Mouse (Mus musculus) embryo, embryonic 10 days (tissue): ENCODE measurements around the gene Nxph4.

Experiments used
- DNase-seq: peaks from one replicate; pipeline ENCODE4 v3.0.0-alpha.2; 2015; ENCODE audit warnings: low spot score

Gene Nxph4

DNA sequence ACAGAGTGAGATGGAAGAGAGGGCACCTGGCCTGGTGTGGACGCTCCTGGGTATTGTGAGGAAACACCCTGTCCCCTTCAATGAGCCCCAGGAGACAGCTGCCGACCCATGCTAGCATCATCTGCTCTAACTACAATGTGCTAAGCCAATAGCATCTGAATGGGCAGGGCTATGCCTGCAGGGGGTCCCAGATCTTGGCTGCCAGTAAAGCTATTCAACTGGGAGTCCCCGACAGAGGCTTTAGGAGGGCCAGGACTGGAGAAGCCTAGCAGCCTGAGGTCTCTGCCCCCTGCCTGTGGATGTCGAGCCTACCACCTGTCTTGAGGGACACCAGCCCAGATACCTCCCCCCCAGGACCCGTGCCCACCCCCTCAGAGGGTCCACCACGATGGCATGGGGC, 8.4 kb upstream of the Nxph4 start:
- no peak for DNase-seq

DNA sequence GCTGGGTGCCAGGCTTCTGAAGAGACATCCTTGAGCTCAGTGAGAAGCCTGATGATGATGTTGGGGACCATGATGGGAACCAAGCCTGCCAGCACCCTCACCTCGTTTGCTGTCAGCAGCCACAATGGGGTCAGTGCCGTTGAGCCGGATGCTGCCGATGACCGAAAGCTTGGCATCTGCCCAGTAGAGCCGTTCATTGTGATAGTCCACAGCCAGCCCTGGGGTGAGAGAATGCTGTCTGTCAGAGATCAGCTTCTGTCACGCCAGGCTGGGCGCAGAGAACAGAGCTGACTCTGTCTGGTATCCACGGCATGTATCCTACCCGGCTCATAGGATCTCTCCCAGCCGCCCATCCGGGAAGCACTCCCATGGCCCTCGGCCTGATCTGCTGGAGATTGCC, 7.7 kb upstream of the Nxph4 start:
- DNase-seq = no peak

DNA sequence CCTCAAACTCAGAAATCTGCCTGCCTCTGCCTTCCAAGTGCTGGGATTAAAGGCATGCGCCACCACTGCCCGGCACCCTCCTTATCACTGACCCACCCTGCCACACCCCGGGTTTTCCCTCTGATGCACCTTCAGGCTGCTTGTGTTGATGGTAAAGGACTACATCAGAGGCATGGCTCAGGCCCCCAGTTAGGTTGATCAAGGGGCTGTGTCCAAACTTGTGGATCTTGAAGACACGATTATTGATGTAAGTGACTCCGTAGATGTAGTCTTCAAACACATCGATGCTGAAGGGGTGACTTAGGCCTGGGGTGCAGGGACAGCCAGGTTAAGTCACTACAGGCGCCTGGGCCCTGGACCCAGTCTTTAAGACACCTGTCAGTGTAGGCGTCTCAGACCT, 7.2 kb upstream of the Nxph4 start:
- DNase-seq = no peak

DNA sequence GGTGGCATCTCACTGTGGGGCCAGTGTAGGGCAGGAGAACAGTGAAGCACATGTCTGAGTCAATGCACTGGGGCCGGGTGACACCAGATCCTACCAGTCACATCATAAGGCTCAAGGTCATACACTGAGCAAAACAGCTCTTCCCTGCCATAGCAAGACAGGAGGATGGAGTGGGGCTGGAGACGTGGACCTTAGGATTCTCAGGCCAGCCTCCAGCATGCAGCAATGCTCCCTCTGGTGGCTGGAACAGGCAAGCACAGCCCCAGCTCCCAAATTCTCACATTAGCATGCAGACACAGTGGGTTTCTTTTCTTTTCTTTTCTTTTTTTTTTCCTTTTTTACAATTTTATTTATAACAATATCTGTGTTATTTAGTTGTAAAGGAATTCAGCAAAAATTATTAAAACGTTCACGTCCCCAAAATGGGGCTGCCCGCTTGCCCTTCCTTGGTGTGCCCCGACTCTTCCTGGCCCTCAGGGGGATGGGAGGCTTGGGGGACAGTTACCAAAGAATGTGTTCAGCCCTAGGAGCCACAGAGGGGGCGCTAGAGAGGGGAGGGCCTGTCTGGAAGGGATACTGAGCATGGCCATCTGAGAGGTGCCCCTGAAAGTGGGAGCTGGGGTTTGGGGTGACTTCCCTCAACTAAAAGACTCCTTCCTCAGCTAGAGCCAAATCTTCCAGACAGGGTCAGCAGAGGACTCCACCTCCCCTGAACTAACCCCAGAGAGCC, 3.7 kb upstream of the Nxph4 start:
- peak; percentile 89 for DNase-seq

DNA sequence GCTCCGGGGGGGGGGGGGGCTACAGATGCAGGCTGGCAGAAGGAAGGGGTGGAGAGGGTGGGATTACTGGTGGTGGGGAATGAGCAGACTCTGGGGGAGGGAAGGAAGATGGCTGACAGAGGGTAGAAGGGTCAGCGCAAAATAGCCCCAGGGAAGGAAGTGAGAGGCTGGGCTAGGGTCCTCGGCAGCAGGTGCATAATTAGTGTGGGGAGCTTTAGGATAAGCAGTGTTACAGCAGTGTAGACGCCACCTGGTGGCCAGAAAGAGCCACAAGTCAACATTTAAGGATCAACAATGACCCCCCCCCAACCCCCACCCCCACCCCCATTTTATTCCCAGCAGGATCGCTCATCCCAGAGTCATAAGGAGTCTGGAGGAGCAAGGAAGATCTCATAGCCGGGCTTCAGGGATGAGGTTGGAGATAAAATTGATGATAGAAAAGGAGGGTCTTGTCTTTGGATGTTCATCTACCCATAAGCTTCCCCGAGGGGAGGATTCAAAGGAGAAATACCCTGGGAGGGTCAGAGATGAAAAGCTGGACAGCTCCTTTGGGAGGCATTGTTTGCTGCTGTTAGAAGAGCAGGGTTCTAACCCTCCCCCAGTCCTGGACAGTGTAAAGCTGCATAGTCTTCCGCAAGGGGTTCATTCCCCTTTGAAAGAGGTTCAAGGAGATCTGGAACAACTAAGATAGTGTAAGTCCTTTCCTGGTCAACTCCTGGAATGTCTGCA, 2.4 kb upstream of the Nxph4 start:
- DNase-seq = peak; percentile 76

DNA sequence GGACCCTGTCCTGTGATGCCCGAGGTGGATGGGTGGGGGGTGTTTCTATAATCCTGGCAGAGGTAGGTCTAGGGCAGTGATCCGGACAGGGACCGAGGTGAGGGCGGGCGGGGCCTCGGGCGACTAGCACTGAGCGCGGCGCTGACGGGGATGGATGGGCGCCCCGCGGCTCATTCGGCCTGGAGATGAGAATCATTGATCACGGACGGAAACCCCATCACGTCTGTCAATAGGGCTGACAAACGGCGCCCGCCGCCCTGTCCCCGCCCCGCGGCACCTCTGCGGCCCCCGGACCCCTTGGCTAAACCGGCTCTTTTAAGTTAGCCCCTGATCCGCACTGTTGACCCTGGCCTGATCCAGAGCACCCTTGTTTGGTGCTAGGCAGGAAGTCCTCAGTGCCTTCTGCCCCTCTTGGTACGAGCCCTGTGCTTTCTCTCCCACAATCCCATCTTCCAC, 598 bp upstream of the Nxph4 start:
- DNase-seq = no peak

DNA sequence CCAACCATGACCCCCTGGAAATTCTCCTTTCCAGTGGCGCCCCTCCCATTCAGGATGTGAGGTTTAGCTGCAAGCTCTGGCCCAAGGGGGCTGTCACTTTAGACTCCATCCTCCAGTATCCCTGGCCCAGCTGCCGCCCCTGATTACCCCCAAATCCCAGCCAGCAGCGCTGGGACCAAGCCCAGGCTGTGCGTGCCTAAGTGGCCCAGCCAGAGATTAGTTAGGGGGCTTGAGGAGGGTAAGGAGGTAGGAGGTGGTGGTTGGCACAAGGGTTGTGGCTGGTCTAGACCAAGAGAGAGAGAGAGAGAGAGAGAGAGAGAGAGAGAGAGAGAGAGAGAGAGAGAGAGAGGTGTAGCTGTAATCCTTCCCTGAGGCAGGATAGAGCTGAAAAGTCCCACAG, 2.8 kb downstream of the Nxph4 start:
- DNase-seq = no peak

DNA sequence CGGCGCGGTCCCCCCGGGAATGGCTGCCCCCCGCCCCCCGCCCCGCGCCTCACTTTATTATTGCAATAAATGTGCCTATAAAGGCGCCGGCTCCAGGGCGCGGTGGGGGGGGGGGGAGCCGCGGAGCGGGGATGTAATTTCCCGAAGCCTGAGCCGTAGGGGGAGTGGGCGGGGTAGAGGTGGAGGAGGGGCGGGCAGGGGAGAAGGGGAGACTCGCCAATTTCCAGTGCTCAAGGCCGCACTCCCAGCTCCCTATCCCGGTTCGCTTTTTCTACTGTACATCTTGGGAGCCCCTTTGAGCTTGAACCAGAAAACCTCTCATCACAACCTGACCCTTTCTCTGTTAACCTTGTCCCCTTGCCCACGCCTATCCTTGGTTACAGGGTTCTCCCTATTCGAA, 3.4 kb downstream of the Nxph4 start:
- DNase-seq = no peak

DNA sequence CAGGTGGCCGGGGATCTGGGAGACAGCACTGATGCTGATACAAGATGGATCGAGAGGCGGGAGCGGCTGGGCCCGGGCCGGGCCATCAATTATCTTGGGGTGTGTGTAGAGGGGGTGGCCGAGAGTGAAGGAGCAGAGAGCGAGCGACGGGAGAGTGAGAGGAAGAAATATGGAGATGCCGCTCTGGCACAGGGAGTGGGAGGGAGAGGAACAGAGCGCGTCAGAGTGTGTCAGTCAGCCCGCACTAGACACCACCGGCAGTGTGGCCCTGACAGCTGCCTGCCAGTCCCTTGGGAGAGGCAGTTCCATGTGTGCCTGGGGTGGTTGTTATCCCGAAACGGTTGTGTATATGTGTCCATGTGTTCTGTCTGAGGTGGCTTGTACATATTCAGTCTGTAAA, 6.9 kb downstream of the Nxph4 start:
- DNase-seq = no peak

DNA sequence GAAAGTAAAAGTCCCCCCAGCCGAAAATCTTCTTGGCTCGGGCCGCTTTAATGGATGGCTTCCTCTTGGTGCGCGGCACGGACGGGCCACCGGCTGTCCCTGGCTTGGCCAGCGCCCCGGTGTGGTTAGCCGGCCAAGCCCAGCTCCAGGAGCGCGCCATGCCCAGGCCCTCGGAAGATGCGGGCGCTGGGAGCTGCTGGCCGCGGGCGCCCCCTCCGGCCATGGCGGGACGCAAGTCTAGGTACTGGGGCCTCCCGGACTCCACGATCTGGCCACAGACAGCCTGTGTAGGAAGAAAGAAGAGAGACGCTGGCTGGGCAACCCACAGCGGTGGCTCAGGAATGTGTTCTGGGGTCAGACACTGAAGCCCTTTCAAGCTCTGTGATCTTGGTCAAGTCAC, 7.7 kb downstream of the Nxph4 start:
- DNase-seq = peak; percentile 79

DNA sequence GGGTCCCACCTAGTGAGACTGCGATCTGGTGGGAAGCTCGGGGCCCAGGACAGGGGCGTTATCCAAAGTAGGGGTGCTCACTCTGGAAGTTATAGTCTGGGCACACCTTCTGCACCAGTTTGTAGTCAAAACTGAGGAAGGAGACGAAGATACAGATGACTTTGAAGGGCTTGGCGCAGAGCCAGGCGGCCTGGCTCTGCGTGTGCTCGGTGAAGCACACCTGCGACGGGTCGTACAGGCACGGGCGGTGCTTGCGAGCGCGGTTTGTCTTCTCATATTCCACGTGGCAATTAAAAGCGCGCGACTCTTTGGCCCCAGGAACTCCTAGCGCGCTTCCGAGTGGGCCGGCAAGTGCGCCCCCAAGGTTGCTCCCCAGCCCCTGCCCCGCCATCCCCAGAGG, 8.3 kb downstream of the Nxph4 start:
- DNase-seq = no peak

DNA sequence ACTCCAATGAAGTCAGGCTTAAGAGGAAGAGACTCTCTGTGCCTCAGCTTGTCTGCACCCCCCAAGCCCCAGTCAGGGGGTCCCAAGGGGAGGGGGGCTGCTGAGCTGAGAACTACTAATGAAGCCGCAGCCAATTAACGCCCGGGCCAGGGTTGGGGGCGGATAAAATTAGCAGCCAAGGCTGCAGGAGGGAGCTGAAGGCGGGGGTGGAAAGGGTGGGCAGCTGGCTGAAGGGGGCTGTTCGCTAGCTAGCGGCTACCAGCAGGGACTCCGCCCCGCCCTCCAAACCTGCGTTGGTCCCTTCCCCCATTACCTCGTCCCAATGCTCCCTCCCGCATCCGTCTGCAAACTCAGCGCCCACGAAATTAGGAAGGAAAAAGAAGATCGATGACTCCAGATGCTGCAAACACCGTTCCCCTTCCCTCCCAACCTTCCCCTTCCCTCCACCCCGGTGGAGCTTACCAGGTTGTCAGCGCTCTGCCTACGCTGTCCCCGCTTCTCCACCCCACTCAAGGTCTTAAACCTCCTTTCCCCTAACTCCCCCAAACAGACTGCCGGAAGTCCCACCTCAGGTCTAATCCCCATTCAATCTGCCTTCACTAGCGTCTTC, 9.6 kb downstream of the Nxph4 start:
- no peak for DNase-seq

DNA sequence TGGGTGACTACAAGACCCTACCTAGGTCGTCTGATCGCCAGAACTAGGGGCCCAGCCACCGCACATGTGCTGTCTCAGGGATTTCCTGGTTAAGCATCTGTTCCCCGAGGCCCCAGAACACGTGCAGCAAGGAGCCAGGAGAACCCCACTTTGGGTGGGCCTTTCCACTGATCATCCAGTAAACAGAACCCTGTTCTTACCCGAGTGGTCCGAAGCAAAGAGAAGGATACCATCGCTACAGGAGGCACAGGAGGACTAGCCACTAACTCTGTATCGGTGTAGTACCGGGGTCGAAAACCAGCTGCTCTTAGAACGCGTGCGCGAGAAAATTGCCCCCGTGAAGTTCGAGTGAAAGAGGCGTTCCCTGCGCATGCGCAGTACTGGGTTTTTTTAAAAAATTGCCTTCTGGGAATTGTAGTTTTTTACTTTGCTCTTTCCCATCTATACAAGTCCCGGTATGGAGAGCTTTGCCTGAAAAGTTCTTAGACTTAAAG, 12.2 kb downstream of the Nxph4 start, which contains the start of gene Shmt2:
Gene Shmt2 (minus strand): TSS at position 357 of the 494 bp plus-strand sequence.
- DNase-seq = peak; percentile 94

DNA sequence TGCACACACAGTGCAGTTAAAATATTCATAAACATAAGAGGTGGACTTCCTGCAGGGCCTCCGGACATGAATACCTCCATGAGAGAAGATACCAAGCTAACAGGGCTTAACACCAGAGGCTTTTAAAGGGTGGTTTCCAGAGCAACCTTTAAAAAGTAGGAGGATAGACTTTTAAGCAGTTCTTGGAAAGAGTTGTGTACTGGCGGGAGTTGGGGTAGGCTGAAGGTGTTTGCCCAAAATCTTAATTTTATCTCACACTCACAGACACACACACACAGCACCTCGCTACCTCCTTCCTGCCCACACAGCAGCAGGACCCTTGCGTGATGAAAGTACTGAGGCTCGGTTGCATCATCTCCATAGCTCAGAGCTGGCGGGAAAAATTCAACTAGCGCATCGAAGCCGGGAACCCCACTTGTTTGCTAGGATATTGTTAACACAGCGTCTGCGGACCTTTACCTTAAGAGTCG, 12.7 kb downstream of the Nxph4 start:
- DNase-seq = no peak

DNA sequence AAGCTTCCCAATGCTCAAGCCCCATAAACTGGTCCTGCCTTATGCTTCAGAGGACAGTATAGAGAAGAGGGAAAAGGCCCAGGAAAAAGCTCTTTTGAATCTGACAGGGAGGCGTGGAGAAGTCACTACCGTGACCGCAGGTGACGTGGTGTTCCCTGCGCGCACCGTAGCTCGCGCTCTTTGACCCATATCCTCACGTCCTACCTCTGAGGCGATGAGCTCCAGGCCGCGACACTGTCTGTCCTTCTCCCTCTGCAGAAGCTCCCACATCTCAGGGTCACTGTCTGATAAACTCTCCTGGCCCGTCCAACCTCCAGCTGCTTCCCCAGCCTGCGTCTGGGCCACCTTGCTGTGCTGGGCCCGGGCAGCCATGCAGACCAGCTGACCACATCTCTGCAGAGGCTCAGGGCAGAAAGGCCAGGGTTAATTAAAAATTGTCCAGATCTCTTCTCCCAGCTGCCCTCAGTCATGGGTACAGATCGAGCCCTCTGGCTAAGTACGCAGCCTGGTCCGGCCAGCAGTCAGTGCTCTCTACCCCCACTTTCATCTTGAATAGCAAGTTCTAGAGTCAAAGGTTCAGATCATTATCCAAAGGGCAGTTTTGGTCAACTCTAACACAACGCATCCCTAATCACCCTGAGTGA, 13.5 kb downstream of the Nxph4 start:
- no peak for DNase-seq

DNA sequence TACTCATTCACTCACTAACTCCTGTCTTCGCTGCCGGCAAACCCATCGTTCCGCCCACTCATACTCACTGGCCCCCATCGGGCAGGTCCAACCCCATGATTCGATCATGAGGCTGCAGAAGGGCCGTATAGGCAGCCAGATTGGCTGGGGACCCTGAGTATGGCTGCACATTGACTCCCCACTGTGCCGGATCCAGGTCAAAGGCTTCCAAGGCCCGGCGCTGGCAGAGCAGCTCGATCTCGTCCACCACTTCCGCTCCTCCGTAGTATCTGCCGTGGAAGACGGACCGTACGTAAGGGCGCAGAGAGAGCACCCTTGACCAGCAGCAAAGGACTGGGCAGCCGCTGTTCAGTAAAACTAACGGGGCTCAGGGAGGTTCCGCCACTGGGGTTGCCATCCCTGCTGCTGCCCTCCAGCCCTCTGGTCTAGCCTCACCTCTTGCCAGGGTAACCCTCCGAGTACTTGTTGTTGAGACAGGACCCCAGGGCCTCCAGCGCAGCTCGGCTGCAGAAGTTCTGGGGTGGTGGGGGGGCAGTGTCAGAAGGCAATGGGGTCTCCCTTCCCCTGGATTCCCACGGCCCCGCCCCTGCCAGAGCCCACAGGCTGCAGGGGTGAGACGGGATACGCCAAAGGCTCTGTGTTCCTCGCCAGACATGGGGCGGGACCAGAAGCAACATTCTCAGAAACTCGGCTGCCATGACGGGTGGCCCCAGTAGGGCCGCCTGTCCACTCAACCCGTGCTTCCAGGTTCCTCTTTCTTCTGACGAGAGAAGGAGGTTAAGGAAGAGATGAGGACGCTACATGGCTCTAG, 14.3 kb downstream of the Nxph4 start:
- no peak for DNase-seq

DNA sequence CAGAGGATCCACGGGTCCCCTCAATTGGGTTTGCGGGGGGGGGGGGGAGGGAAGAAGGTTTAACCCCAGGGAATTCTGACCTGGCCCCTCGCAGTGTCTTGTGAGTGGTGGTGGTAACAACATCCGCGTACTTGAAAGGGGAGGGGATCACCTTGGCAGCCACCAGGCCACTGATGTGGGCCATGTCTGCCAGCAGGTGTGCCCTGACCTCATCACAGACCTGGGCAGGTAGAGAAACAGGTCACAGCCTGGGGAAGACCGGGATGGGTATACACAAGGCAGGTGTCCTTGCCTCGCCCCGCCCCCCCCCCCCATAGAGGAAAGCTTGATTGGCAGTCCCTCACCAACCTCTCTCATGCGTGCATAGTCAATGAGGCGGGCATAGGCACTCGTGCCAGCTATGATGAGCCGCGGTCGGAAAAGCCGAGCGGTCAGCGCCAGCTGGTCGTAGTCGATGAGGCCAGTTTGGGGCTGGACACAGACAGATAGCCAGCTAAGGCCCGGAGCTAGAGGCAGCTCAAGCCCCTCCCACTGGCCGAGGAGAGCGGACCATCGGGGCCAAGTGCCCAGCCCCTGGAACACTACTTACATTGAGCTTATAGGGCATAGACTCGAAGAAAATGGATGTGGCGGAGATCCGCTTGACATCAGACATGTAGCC, 15.2 kb downstream of the Nxph4 start:
- no peak for DNase-seq

DNA sequence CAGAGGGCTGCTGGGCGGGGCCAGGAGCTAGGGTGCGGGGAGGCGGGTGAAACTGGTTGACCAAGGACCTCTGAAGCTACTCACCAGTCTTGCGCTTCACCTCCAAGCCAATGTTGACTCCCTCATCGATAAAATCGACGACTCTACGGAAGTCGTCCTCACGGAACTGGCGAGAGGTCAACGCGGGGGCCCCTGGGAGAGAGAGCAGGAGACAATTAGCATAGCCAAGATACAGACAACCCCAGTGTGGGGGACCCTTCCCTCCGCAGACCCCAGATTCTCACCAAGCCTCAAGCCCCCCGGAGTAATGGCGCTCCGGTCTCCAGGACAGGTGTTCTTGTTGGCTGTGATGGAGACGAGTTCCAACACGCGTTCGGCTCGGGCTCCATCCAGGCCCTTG, 16.4 kb downstream of the Nxph4 start:
- no peak for DNase-seq

DNA sequence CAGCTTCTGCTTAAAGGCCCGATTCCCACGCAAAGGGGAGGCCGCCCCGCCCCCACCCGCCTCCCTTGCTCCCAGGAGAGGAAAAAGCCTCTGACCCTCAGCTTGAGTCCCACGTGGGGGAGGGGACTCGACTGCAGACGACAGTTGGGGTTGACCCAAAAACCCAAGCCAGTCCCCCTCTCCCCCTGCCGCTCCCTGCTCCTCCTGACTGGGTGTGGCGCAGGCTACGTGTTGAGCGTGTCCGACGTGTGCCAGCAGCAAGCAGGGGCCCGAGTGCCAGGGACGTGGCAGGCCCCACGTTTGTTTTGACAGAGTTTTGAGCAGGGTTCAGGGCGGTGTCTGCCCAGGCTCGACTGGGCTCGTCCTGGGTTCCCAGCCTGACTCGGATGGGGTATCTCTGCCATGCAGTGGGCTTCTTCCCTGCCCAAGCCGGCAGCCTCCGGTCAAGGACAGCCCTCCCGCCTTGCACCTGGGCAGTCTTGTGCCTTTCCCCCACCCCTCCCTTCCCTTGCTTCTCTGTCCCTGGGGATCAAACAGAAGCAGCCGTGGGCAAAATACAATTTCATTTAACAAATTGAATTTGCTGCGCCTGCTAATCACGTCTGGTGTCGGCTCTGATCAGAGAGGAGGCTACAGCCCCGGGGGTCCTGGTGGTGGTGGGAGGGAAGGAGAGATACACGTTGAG, 17.6 kb downstream of the Nxph4 start:
- DNase-seq = peak; percentile 74

DNA sequence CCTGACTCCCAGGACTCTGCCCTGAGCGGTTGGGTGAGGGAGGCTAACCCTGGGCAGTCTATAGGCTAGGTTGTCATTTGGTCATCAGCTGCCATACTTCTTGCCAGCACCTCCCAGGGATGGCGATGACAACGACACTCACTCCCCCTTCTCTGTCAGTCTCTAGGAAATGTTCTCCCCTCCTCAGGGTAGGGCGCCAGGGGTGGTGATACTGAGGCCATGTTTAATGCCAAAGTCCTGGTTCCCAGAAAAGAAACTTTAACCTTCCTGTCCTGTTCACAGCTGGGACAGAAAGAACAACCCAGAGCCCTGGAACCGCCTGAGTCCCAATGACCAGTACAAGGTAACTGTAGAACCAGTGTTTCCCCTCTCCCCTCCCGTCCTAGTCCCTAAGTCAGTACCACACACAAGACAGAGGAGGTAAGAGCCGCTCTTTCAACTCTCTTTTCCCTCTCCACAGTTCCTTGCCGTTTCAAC, 18.3 kb downstream of the Nxph4 start:
- DNase-seq = no peak
